Mouse (Mus musculus) spleen, postnatal 0 days (tissue): ENCODE data around the gene Baz1b. TPM values are rescaled to one million over a fixed set of nuclear protein-coding genes. Genes with fewer than 3 reads are reported as not detected.

ENCODE experiments used
- polyA plus RNA-seq: library from polyadenylated mRNA; unstranded; fragments of >200 nt; fragmentation: Nextera tagmentation; extraction: Ambion mirVana; gene quantifications from 2 replicates; pipeline ENCODE4 v1.2.1, GENCODE M21; 2015

Baz1b gene
- polyA plus RNA-seq: 26.1 and 26.8 TPM in 2 replicates

GRCm38 (mm10) chr5:135186621-135187348 lies at the start of gene Baz1b:
TSS of gene Baz1b (plus strand) at chr5:135187264.

GRCm38 (mm10) chr5:135149053-135149819 lies 37.8 kb upstream of the Baz1b start, which contains the start of gene Tbl2:
TSS of gene Tbl2 (plus strand) at chr5:135149657.

DNA sequence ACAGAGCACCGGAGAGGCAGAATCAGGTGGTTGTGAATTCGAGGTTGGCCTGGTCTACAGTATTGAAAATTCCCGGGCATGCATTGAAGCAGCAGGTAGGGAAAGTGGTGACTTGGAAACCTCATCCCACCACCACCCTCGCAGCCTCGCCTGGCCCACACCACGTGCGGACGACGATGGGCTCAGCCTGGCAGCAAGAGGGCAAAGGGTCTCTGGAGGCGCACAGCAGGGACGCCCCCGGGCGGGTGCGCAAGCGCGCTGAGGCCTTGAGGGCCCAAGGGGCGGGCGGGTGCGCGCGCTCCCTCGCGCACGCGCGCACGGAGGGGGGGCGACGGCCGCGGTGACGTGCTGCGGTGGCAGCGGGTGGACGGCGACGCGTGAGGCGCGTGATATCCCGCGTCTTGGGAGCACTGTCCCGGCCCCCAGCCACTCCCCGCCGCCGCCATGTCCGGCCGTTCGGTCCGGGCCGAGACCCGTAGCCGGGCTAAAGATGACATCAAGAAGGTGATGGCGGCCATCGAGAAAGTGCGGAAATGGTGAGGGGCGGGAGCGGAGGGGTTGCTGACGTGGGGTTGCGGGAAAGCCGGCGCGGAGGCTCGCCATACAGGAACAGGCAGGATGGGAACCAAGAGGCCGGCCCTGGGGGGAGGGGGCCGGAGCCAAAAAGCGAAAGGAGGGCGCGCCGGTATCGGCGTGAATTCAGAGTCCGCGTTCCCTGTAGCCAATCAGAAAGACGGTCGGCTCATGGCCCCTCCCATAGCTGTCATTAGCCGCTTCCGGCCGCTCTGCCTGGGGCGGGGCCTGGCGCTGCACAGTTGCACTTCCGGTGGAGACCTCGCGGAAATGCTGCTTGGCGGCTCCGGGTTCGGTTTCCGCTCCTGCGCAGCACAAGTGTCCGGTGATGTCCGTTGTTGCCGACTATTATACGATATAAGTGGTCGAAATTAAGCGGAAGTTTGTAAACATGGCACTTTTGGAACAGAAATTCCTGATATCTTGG lies 18.7 kb upstream of the Baz1b start, which contains the start of gene Bcl7b:
TSS of gene Bcl7b (plus strand) at position 221 of the 1,000 bp plus-strand sequence.

GRCm38 (mm10) chr5:135251079-135251454 lies 64.0 kb downstream of the Baz1b start, which contains the start of gene Fzd9:
TSS of gene Fzd9 (minus strand) at chr5:135251230.

Other genes with a start within 250 kb of the Baz1b start
- gene Cldn4, start 240.3 kb upstream of the Baz1b start, polyA plus RNA-seq: 0.08 and 0.11 TPM in 2 replicates
- gene Cldn3, start 201.1 kb upstream of the Baz1b start, polyA plus RNA-seq: 0.78 and 0.80 TPM in 2 replicates
- gene Abhd11, start 178.1 kb upstream of the Baz1b start, polyA plus RNA-seq: 49.5 and 52.6 TPM in 2 replicates
- 2.1 TPM in 2 replicates for gene Stx1a, start 163.8 kb upstream of the Baz1b start, polyA plus RNA-seq
- gene Dnajc30, start 123.1 kb upstream of the Baz1b start, polyA plus RNA-seq: 16.0 and 16.8 TPM in 2 replicates
- 51.1 and 55.2 TPM in 2 replicates for gene Bud23, start 122.3 kb upstream of the Baz1b start, polyA plus RNA-seq
- 1.2 and 1.4 TPM in 2 replicates for gene Vps37d, start 109.0 kb upstream of the Baz1b start, polyA plus RNA-seq
- 0.08 TPM in 1 of 2 replicates, not detected in the other for gene Mlxipl, start 97.4 kb upstream of the Baz1b start, polyA plus RNA-seq
- gene Tbl2, start 37.6 kb upstream of the Baz1b start, polyA plus RNA-seq: 8.0 and 8.3 TPM in 2 replicates
- 47.2 and 49.6 TPM in 2 replicates for gene Bcl7b, start 19.0 kb upstream of the Baz1b start, polyA plus RNA-seq
- gene Fzd9, start 64.0 kb downstream of the Baz1b start, polyA plus RNA-seq: 0.38 and 0.53 TPM in 2 replicates
- not detected in 2 replicates for gene Fkbp6, start 162.8 kb downstream of the Baz1b start, polyA plus RNA-seq
- gene Trim50, start 166.0 kb downstream of the Baz1b start, polyA plus RNA-seq: not detected in 2 replicates
- gene Nsun5, start 182.7 kb downstream of the Baz1b start, polyA plus RNA-seq: 21.1 and 23.5 TPM in 2 replicates
- 8.6 and 9.2 TPM in 2 replicates for gene Pom121, start 207.3 kb downstream of the Baz1b start, polyA plus RNA-seq